Mouse (Mus musculus) intestine, postnatal 0 days (tissue): ENCODE measurements around the gene Mansc4. TPM values are rescaled to one million over a fixed set of nuclear protein-coding genes. Genes with fewer than 3 reads are reported as not detected.

Experiments
- ATAC-seq: fragments of 200-750 bp; cut with Nextera tagmentation; 2 replicates; pipeline ENCODE4 v1.8.0; 2017; ENCODE audit warnings: mild to moderate bottlenecking, moderate TSS enrichment, moderate library complexity
- H3K27ac ChIP-seq: fragments of 300-500 bp; sonication (generic); 2 replicates; pipeline ENCODE4 v1.5.1; 2014; ENCODE audit warnings: mild to moderate bottlenecking, low read depth, low read length, moderate library complexity
- H3K27me3 ChIP-seq: fragments of 300-500 bp; sonication (generic); replicated peaks from 2 replicates; pipeline ENCODE4 v1.6.1; 2014; ENCODE audit warnings: low read length, mixed read lengths; ENCODE audit not compliant: control insufficient read depth, insufficient read depth
- H3K36me3 ChIP-seq: fragments of 300-500 bp; sonication (generic); 2 replicates; pipeline ENCODE4 v1.6.1; 2014; ENCODE audit warnings: mild to moderate bottlenecking, moderate library complexity; ENCODE audit not compliant: control insufficient read depth, insufficient read depth
- H3K4me1 ChIP-seq: fragments of 300-500 bp; sonication (generic); replicated peaks from 2 replicates; pipeline ENCODE4 v1.6.1; 2014; ENCODE audit warnings: antibody characterized with exemption, low read length, mixed read lengths; ENCODE audit not compliant: control insufficient read depth, insufficient read depth
- H3K4me2 ChIP-seq: fragments of 300-500 bp; sonication (generic); replicated peaks from 2 replicates; pipeline ENCODE4 v1.6.1; 2014; ENCODE audit warnings: low read depth, mild to moderate bottlenecking, moderate library complexity
- H3K4me3 ChIP-seq: fragments of 300-500 bp; sonication (generic); 2 replicates; pipeline ENCODE4 v1.5.1; 2014; ENCODE audit warnings: low read depth, low read length
- H3K9ac ChIP-seq: fragments of 300-500 bp; sonication (generic); 2 replicates; pipeline ENCODE4 v1.6.1; 2014; ENCODE audit warnings: mild to moderate bottlenecking, low read depth, low read length
- H3K9me3 ChIP-seq: fragments of 300-500 bp; sonication (generic); 2 replicates; pipeline ENCODE4 v1.6.1; 2016; ENCODE audit warnings: mixed run types; ENCODE audit not compliant: control insufficient read depth
- CTCF ChIP-seq: sonication (generic); IDR thresholded peaks from 2 replicates; pipeline ENCODE4 v1.5.1; 2016; ENCODE audit warnings: low read depth, mild to moderate bottlenecking, control low read depth, antibody characterized with exemption, moderate library complexity
- WGBS: fragments of 180-500 bp; shearing (Covaris S2); extraction: QIAGEN DNeasy Blood & Tissue Kit; methylation state at CpG from one replicate; pipeline ENCODE4 v1.1.7; 2014; 5-methylcytosine and 5-hydroxymethylcytosine counted together
- polyA plus RNA-seq: library from polyadenylated mRNA; unstranded; fragments of >200 nt; fragmentation: Nextera tagmentation; extraction: Ambion mirVana; gene quantifications from 2 replicates; pipeline ENCODE4 v1.2.1, GENCODE M21; 2015

Mansc4 gene
- polyA plus RNA-seq, 1 experiment from 2014 or later: 1.4 TPM

GRCm38 (mm10) chr6:147096934-147097333 is 10.1 kb upstream of the Mansc4 start:
- H3K4me1 ChIP-seq: no peaks in the 10 kb centered on the region
- no peaks in the 10 kb centered on the region for H3K9me3 ChIP-seq
- no peak overlapping the region for H3K9ac ChIP-seq
- peaks cover 10% of the 10 kb centered on the region; the same call in 1 of the 2 replicates for H3K36me3 ChIP-seq
- H3K4me2 ChIP-seq: no peak overlapping the region
- 76% methylated on average over 3 of the region's 3 CpGs for WGBS
- H3K27ac ChIP-seq: no peak overlapping the region
- no peak for ATAC-seq
- no peak for TF ChIP-seq CTCF
- no peaks in the 10 kb centered on the region for H3K27me3 ChIP-seq
- H3K4me3 ChIP-seq: no peak overlapping the region

DNA sequence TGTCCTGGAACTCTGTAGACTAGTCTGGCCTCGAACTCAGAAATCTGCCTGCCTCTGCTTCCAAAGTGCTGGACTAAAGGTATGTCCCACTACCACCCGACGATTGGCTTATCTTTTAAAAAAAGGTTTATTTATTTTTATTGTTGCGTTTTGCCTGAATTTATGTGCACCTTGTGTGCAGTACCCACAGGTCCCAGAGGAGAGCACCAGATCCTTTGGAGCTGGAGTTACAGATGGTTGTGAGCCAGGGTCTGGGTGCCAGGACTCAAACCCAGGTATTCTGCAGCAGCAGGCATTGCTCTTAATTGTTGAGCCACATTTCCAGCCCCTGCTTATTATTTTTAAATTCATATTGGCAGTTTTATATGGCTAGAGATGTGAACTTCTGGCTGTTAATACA is 9.3 kb upstream of the Mansc4 start:
- Histone ChIP-seq H3K9ac (no peak overlapping the region), H3K9me3 (no peaks in the 10 kb centered on the region), H3K27me3 (no peaks in the 10 kb centered on the region), H3K4me2 (no peak overlapping the region), H3K4me3 (no peak overlapping the region), H3K27ac (no peak overlapping the region), H3K36me3 (peaks cover 5% of the 10 kb centered on the region; the same call in 1 of the 2 replicates), H3K4me1 (no peaks in the 10 kb centered on the region)
- 94% methylated on average over 4 of the region's 4 CpGs for WGBS
- TF ChIP-seq CTCF: 0 out of 2 replicates have a peak, but pooled peaks have one; percentile 5
- no peak for ATAC-seq

- no peak overlapping the region for H3K4me2 ChIP-seq
- no peaks in the 10 kb centered on the region for H3K4me1 ChIP-seq
- H3K4me3 ChIP-seq: no peak overlapping the region
- TF ChIP-seq CTCF: no peak
- H3K36me3 ChIP-seq: peaks cover 5% of the 10 kb centered on the region; the same call in 1 of the 2 replicates
- H3K9ac ChIP-seq: no peak overlapping the region
- 77% methylated on average over 7 of the region's 7 CpGs for WGBS
- no peaks in the 10 kb centered on the region for H3K27me3 ChIP-seq
- ATAC-seq: no peak
- H3K9me3 ChIP-seq: no peaks in the 10 kb centered on the region
- H3K27ac ChIP-seq: no peak overlapping the region
Measured at GRCm38 (mm10) chr6:147094771-147095170, 7.9 kb upstream of the Mansc4 start.

DNA sequence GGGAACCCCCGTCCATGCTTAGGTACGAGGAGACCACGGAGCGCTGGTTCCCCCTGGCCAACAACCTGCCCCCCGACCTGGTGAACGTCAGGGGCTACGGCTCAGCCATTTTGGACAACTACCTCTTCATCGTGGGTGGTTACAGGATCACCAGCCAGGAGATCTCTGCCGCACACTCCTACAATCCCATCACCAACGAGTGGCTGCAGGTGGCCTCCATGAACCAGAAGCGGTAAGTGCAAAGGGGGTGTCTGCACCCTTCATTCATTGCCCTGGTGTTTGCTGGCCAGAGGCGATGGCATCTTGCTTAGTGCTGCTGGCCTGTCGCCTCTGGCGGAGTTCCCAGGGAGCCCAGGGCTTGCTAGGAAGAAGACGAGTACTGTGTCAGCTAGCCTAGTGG is 5.3 kb upstream of the Mansc4 start:
- WGBS: 2% methylated on average over 15 of the region's 15 CpGs

GRCm38 (mm10) chr6:147091136-147092120 is 4.6 kb upstream of the Mansc4 start, which contains the start of gene Klhl42:
Gene Klhl42 (plus strand): TSS chr6:147091379.
- H3K4me3 ChIP-seq: peak within 1 kb of the TSS; percentile 86
- H3K27me3 ChIP-seq: no peaks in the 10 kb centered on the region
- H3K4me2 ChIP-seq: peak within 1 kb of the TSS; percentile 99
- H3K9ac ChIP-seq: peak within 1 kb of the TSS; percentile 83
- peak within 1 kb of the TSS; percentile 75 for H3K27ac ChIP-seq
- H3K4me1 ChIP-seq: no peaks in the 10 kb centered on the region
- peak; percentile 91 for ATAC-seq
- no peak for TF ChIP-seq CTCF
- WGBS: under 1% methylated on average over 99 of the region's 99 CpGs
- H3K36me3 ChIP-seq: no peaks in the 10 kb centered on the region; the same call in 1 of the 2 replicates
- H3K9me3 ChIP-seq: no peaks in the 10 kb centered on the region

More for the DNA sequence above, 5.3 kb upstream of the Mansc4 start:
- TF ChIP-seq CTCF: no peak
- H3K9ac ChIP-seq: peak overlapping the region; percentile 83
- peak overlapping the region; percentile 75 for H3K27ac ChIP-seq
- no peak for ATAC-seq
- H3K4me2 ChIP-seq: peak overlapping the region; percentile 99
- H3K27me3 ChIP-seq: no peaks in the 10 kb centered on the region
- no peaks in the 10 kb centered on the region for H3K9me3 ChIP-seq
- peak overlapping the region; percentile 86 for H3K4me3 ChIP-seq
- H3K36me3 ChIP-seq: no peaks in the 10 kb centered on the region; the same call in 1 of the 2 replicates
- no peaks in the 10 kb centered on the region for H3K4me1 ChIP-seq

DNA sequence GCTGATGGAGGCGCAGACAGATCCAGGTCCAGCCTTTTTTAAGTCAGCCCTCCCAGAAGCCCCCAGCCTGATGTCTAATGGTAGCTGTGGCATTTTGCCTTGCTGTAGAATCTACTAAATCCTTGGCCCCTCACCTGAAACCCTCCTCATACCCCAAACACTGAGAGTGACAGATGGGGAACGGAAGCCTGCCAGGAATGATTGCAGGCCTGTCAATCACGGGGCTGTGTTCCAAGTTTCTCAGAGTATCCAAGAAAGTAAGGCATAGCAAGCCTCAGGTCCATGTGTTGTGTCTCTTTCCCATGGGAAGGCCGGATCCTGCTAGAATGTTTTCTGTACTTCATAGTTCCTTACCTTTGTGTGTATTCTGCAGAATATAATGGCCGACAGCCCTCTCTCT is 3.4 kb upstream of the Mansc4 start:
- Histone ChIP-seq H3K4me1 (no peaks in the 10 kb centered on the region), H3K4me3 (no peak overlapping the region), H3K4me2 (no peak overlapping the region; the same call in 1 of the 2 replicates), H3K27ac (no peak overlapping the region), H3K36me3 (no peaks in the 10 kb centered on the region), H3K9ac (no peak overlapping the region), H3K9me3 (no peaks in the 10 kb centered on the region), H3K27me3 (no peaks in the 10 kb centered on the region)
- TF ChIP-seq CTCF: no peak
- 91% methylated on average over 5 of the region's 5 CpGs for WGBS
- ATAC-seq: no peak
